Mouse (Mus musculus) kidney, adult 2 months (tissue): Measurements from ENCODE around the gene Efna3.

Experiments
- CTCF ChIP-seq: fragments of 200-500 bp; conservative IDR thresholded peaks from 2 replicates; pipeline ENCODE4 v1.5.1; 2011; ENCODE audit warnings: low read depth, mild to moderate bottlenecking, control low read depth, low read length, moderate library complexity, mixed read lengths; ENCODE audit not compliant: insufficient read depth, insufficient read length
- POLR2A ChIP-seq: fragments of 200-500 bp; IDR thresholded peaks from one replicate; pipeline ENCODE4 v1.6.1; 2011; ENCODE audit warnings: low read depth, low read length, control low read depth

DNA sequence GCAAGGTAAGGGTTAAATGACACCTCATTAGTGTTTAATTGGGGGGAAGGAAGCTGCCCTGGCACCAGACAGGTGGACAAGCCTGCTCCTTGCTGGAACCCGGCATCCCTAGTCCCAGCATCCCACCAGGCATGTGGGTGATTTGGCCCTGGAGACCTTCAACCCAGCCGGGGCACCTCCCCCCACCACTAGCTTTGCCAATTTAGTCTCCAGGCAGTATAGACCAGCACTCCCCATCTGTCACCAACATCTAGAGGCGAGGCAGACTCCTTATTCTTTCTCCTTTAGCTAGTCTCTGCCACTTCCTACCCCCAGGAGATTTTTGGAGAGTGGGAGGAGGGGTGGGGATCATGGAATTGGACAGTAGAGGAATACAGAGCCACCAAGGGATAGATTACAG, 7.6 kb upstream of the Efna3 start:
- TF ChIP-seq POLR2A (no peak), CTCF (no peak)
